Mouse (Mus musculus) liver, embryonic 14.5 days (tissue): Measurements from ENCODE around the gene Pnmt.

Experiments used
- CTCF ChIP-seq: IDR thresholded peaks from 2 replicates; pipeline ENCODE4 v1.5.1; 2016; ENCODE audit warnings: antibody characterized with exemption, low read depth, control low read depth
- EP300 ChIP-seq: IDR thresholded peaks from 2 replicates; pipeline ENCODE4 v1.6.1; 2016; ENCODE audit warnings: antibody characterized with exemption, low read depth

DNA sequence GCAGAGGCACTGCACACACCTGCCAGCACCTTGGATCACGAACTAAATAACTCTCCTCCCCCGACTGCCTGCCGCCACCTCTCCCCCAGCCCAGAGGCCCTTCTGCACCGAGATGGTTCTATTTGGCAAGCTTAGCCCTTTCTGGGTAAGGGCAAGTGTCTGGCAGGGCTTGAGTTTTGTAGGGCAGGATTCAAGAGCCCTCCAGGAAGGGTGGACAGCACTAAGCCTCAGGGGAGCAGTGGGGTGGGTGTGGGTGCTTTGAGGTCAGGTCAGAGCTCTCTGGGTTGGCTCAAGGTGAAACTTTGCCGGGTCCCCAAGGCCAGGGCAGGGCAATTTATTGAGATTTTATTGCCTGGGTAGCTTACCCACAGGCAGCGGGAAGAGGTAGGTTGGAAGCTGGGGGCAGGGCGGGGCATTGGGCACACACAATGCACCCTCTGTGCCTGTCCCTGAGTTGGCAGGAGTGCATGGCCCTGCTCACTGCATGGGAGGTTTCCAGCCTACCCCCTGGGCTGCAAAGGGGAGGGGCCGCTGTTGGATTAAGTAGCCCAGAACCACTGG is 32.5 kb upstream of the Pnmt start:
- TF ChIP-seq EP300 (no peak), CTCF (no peak)
